Mouse (Mus musculus) embryonic facial prominence, embryonic 12.5 days (tissue): ENCODE measurements around the gene Orai3. TPM values are rescaled to one million over a fixed set of nuclear protein-coding genes. Genes with fewer than 3 reads are reported as not detected.

Experiments used
- ATAC-seq: fragments of 200-750 bp; cut with Nextera tagmentation; 2 replicates; pipeline ENCODE4 v1.8.0; 2017; ENCODE audit not compliant: insufficient number of reproducible peaks, insufficient read depth, low FRiP score, low TSS enrichment
- H3K27ac ChIP-seq: fragments of 300-500 bp; sonication (generic); 2 replicates; pipeline ENCODE4 v1.5.1; 2016; ENCODE audit warnings: mild to moderate bottlenecking
- H3K27me3 ChIP-seq: fragments of 300-500 bp; sonication (generic); 2 replicates; pipeline ENCODE4 v1.6.1; 2016; ENCODE audit warnings: mild to moderate bottlenecking, moderate library complexity
- H3K36me3 ChIP-seq: fragments of 300-500 bp; sonication (generic); 2 replicates; pipeline ENCODE4 v1.6.1; 2016; ENCODE audit warnings: mild to moderate bottlenecking
- H3K4me1 ChIP-seq: fragments of 300-500 bp; sonication (generic); 2 replicates; pipeline ENCODE4 v1.6.1; 2016
- H3K4me2 ChIP-seq: fragments of 300-500 bp; sonication (generic); replicated peaks from 2 replicates; pipeline ENCODE4 v1.6.1; 2016; ENCODE audit warnings: mild to moderate bottlenecking, moderate library complexity
- H3K4me3 ChIP-seq: fragments of 300-500 bp; sonication (generic); 2 replicates; pipeline ENCODE4 v1.5.1; 2016; ENCODE audit warnings: mild to moderate bottlenecking
- H3K9ac ChIP-seq: fragments of 300-500 bp; sonication (generic); 2 replicates; pipeline ENCODE4 v1.6.1; 2016; ENCODE audit warnings: mild to moderate bottlenecking, moderate library complexity
- H3K9me3 ChIP-seq: fragments of 300-500 bp; sonication (generic); 2 replicates; pipeline ENCODE4 v1.6.1; 2016; ENCODE audit warnings: mild to moderate bottlenecking, moderate library complexity
- WGBS: fragments of 180-500 bp; shearing (Covaris S2); methylation state at CpG from one replicate; pipeline ENCODE4 v1.1.7; 2016; 5-methylcytosine and 5-hydroxymethylcytosine counted together
- polyA plus RNA-seq: library from polyadenylated mRNA; unstranded; fragments of >200 nt; fragmentation: Nextera tagmentation; extraction: Ambion mirVana; gene quantifications from 2 replicates; pipeline ENCODE4 v1.2.1, GENCODE M21; 2016

Orai3 gene
- polyA plus RNA-seq, 1 experiment from 2014 or later: 16.7 TPM

- 33% methylated on average over 6 of the region's 6 CpGs for WGBS
- Histone ChIP-seq H3K9ac (peak overlapping the region; percentile 91), H3K36me3 (peaks cover 47% of the 10 kb centered on the region), H3K4me2 (peak overlapping the region; percentile 83), H3K4me1 (peaks cover 20% of the 10 kb centered on the region), H3K9me3 (no peaks in the 10 kb centered on the region), H3K27ac (peak overlapping the region; percentile 93), H3K4me3 (peak overlapping the region; percentile 86), H3K27me3 (no peaks in the 10 kb centered on the region)
- ATAC-seq: no peak
Measured at GRCm38 (mm10) chr7:127747559-127748234, 21.9 kb upstream of the Orai3 start.

GRCm38 (mm10) chr7:127748235-127748560 is 21.4 kb upstream of the Orai3 start:
- Histone ChIP-seq H3K4me3 (peak overlapping the region; percentile 86), H3K4me2 (peak overlapping the region; percentile 83), H3K27ac (peak overlapping the region; percentile 93; the same call in 1 of the 2 replicates), H3K9me3 (no peaks in the 10 kb centered on the region), H3K27me3 (no peaks in the 10 kb centered on the region), H3K4me1 (peaks cover 22% of the 10 kb centered on the region), H3K9ac (peak overlapping the region; percentile 91; the same call in 1 of the 2 replicates), H3K36me3 (peaks cover 52% of the 10 kb centered on the region)
- WGBS: 93% methylated on average over 28 of the region's 28 CpGs
- no peak for ATAC-seq

- no peak for ATAC-seq
Measured at GRCm38 (mm10) chr7:127750131-127751127, 19.2 kb upstream of the Orai3 start.

GRCm38 (mm10) chr7:127751619-127752018 is 18.0 kb upstream of the Orai3 start:
- no peak overlapping the region for H3K4me3 ChIP-seq
- peaks cover 23% of the 10 kb centered on the region for H3K4me1 ChIP-seq
- no peak overlapping the region for H3K9ac ChIP-seq
- peaks cover 86% of the 10 kb centered on the region for H3K36me3 ChIP-seq
- 92% methylated on average over 5 of the region's 5 CpGs for WGBS
- H3K27ac ChIP-seq: no peak overlapping the region
- H3K4me2 ChIP-seq: no peak overlapping the region
- H3K9me3 ChIP-seq: no peaks in the 10 kb centered on the region
- no peaks in the 10 kb centered on the region for H3K27me3 ChIP-seq
- no peak for ATAC-seq

More at GRCm38 (mm10) chr7:127750131-127751127, 19.2 kb upstream of the Orai3 start:
- Histone ChIP-seq H3K9me3 (no peaks in the 10 kb centered on the region), H3K4me1 (peaks cover 19% of the 10 kb centered on the region), H3K36me3 (peaks cover 74% of the 10 kb centered on the region), H3K4me3 (no peak overlapping the region), H3K4me2 (no peak overlapping the region), H3K27me3 (no peaks in the 10 kb centered on the region), H3K27ac (no peak overlapping the region), H3K9ac (no peak overlapping the region)
- 87% methylated on average over 19 of the region's 19 CpGs for WGBS

DNA sequence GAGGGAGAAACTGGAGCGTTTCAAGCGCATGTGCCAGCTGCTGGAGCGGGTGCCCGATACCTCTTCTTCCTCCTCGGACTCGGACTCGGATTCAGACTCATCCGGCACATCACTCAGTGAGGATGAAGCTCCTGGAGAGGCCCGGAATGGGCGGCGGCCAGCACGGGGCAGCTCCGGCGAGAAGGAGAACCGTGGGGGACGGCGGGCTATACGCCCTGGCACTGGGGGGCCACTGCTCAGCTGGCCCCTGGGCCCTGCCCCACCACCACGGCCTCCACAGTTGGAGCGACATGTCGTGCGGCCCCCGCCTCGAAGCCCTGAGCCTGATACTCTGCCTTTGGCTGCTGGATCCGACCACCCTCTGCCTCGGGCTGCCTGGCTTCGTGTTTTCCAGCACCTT is 17.5 kb upstream of the Orai3 start:
- Histone ChIP-seq H3K36me3 (peaks cover 90% of the 10 kb centered on the region), H3K27ac (no peak overlapping the region), H3K9ac (0 out of 2 replicates have a peak overlapping the region, but pooled peaks have one; percentile 15), H3K4me2 (no peak overlapping the region), H3K4me3 (no peak overlapping the region), H3K27me3 (no peaks in the 10 kb centered on the region), H3K4me1 (peaks cover 23% of the 10 kb centered on the region), H3K9me3 (no peaks in the 10 kb centered on the region)
- 92% methylated on average over 27 of the region's 27 CpGs for WGBS
- ATAC-seq: no peak

DNA sequence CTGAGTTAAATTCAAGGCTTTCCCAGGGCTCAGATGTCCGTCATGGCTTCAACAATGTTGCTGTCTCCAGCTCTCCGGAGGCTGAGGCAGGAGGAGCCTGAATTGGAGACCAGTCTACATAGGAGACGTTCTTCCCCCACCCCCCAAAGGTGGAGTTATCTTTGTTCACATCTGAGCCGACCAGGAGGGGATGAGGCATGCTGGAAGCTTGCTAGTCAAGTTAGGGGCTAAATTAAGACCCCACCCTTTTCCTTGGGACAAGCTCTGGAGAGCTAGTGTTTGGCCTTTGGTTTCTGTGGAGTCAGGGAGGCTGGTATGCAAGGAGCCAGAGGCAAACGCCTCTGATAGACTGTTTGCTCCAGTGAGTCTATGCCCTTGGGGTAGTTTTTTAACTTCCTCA is 16.5 kb upstream of the Orai3 start:
- Histone ChIP-seq H3K4me2 (no peak overlapping the region), H3K9ac (no peak overlapping the region), H3K4me3 (no peak overlapping the region), H3K27me3 (no peaks in the 10 kb centered on the region), H3K36me3 (peaks cover 99% of the 10 kb centered on the region), H3K9me3 (no peaks in the 10 kb centered on the region), H3K27ac (no peak overlapping the region), H3K4me1 (peaks cover 12% of the 10 kb centered on the region)
- 70% methylated on average over 5 of the region's 5 CpGs for WGBS
- no peak for ATAC-seq

- no peak overlapping the region for H3K4me2 ChIP-seq
- ATAC-seq: no peak
- no peaks in the 10 kb centered on the region for H3K9me3 ChIP-seq
- no peaks in the 10 kb centered on the region for H3K27me3 ChIP-seq
- H3K9ac ChIP-seq: no peak overlapping the region; the same call in 1 of the 2 replicates
- H3K36me3 ChIP-seq: peaks cover 99% of the 10 kb centered on the region
- peaks cover 9% of the 10 kb centered on the region; the same call in 1 of the 2 replicates for H3K4me1 ChIP-seq
- no peak overlapping the region for H3K27ac ChIP-seq
- 88% methylated on average over 7 of the region's 7 CpGs for WGBS
- no peak overlapping the region for H3K4me3 ChIP-seq
Measured at GRCm38 (mm10) chr7:127753741-127754140, 15.9 kb upstream of the Orai3 start.

DNA sequence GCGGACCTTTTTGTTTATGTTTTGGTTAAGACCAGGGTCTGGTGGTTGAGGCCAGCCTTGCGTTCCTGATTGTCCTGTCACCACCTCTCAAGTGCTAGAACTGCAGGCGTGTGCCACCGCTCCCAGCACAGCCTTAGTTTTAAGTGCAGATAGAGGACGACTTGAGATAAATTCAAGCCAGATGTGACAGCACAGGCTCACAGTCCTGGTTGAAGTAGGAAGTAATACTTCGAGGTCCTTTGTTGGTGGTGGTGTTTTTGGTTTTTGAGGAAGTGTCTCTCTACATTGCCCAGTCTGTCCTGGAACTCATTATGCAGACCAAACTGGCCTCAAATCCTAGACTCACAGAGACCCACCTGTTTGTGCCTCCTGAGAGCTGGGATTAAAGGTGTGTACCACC is 9.9 kb upstream of the Orai3 start:
- Histone ChIP-seq H3K4me1 (peaks cover 13% of the 10 kb centered on the region), H3K4me2 (no peak overlapping the region), H3K9me3 (no peaks in the 10 kb centered on the region), H3K27ac (peak overlapping the region; percentile 54; the same call in 1 of the 2 replicates), H3K9ac (0 out of 2 replicates have a peak overlapping the region, but pooled peaks have one; percentile 1), H3K36me3 (peaks cover 81% of the 10 kb centered on the region), H3K27me3 (no peaks in the 10 kb centered on the region), H3K4me3 (no peak overlapping the region)
- ATAC-seq: no peak
- WGBS: 30% methylated on average over 6 of the region's 6 CpGs

GRCm38 (mm10) chr7:127760478-127760877 is 9.1 kb upstream of the Orai3 start:
- H3K4me2 ChIP-seq: no peak overlapping the region
- H3K9me3 ChIP-seq: no peaks in the 10 kb centered on the region
- H3K36me3 ChIP-seq: peaks cover 81% of the 10 kb centered on the region
- H3K4me1 ChIP-seq: peaks cover 13% of the 10 kb centered on the region
- H3K4me3 ChIP-seq: no peak overlapping the region
- no peak for ATAC-seq
- H3K9ac ChIP-seq: no peak overlapping the region
- 85% methylated on average over 3 of the region's 3 CpGs for WGBS
- no peaks in the 10 kb centered on the region for H3K27me3 ChIP-seq
- no peak overlapping the region for H3K27ac ChIP-seq

GRCm38 (mm10) chr7:127761026-127761425 is 8.6 kb upstream of the Orai3 start:
- H3K9ac ChIP-seq: no peak overlapping the region
- no peak overlapping the region for H3K4me2 ChIP-seq
- no peak overlapping the region for H3K4me3 ChIP-seq
- H3K27me3 ChIP-seq: no peaks in the 10 kb centered on the region
- no peak overlapping the region for H3K27ac ChIP-seq
- ATAC-seq: no peak
- 51% methylated on average over 7 of the region's 7 CpGs for WGBS
- H3K4me1 ChIP-seq: peaks cover 11% of the 10 kb centered on the region
- H3K36me3 ChIP-seq: peaks cover 81% of the 10 kb centered on the region
- no peaks in the 10 kb centered on the region for H3K9me3 ChIP-seq

GRCm38 (mm10) chr7:127763642-127764041 is 6.0 kb upstream of the Orai3 start:
- no peak overlapping the region for H3K4me2 ChIP-seq
- WGBS: 87% methylated on average over 4 of the region's 4 CpGs
- no peak for ATAC-seq
- H3K27ac ChIP-seq: no peak overlapping the region
- H3K9me3 ChIP-seq: no peaks in the 10 kb centered on the region
- H3K27me3 ChIP-seq: no peaks in the 10 kb centered on the region
- H3K9ac ChIP-seq: no peak overlapping the region
- H3K4me3 ChIP-seq: no peak overlapping the region
- peaks cover 74% of the 10 kb centered on the region for H3K36me3 ChIP-seq
- H3K4me1 ChIP-seq: peaks cover 17% of the 10 kb centered on the region
